Mouse (Mus musculus) lung, embryonic 16.5 days (tissue): ENCODE results near the gene Acvr2b. TPM values are rescaled to one million over a fixed set of nuclear protein-coding genes. Genes with fewer than 3 reads are reported as not detected.

ENCODE experiments used
- ATAC-seq: fragments of 200-750 bp; cut with Nextera tagmentation; 2 replicates; pipeline ENCODE4 v1.8.0; 2017; ENCODE audit warnings: low read depth, mild to moderate bottlenecking, moderate library complexity
- H3K27ac ChIP-seq: fragments of 300-500 bp; sonication (generic); 2 replicates; pipeline ENCODE4 v1.5.1; 2014; ENCODE audit warnings: mild to moderate bottlenecking, control low read depth, low read length
- H3K27me3 ChIP-seq: fragments of 300-500 bp; sonication (generic); 2 replicates; pipeline ENCODE4 v1.6.1; 2014; ENCODE audit warnings: low read depth, low read length, mixed read lengths; ENCODE audit not compliant: control insufficient read depth, insufficient read depth
- H3K36me3 ChIP-seq: fragments of 300-500 bp; sonication (generic); 2 replicates; pipeline ENCODE4 v1.6.1; 2014; ENCODE audit warnings: low read length; ENCODE audit not compliant: control insufficient read depth, insufficient read depth
- H3K4me1 ChIP-seq: fragments of 300-500 bp; sonication (generic); replicated peaks from 2 replicates; pipeline ENCODE4 v1.6.1; 2014; ENCODE audit warnings: low read length, mixed read lengths; ENCODE audit not compliant: control insufficient read depth, insufficient read depth
- H3K4me2 ChIP-seq: fragments of 300-500 bp; sonication (generic); 2 replicates; pipeline ENCODE4 v1.6.1; 2014; ENCODE audit warnings: low read depth, low read length, control low read depth
- H3K4me3 ChIP-seq: fragments of 300-500 bp; sonication (generic); 2 replicates; pipeline ENCODE4 v1.5.1; 2014; ENCODE audit warnings: mild to moderate bottlenecking, low read length, control low read depth
- H3K9ac ChIP-seq: fragments of 300-500 bp; sonication (generic); 2 replicates; pipeline ENCODE4 v1.6.1; 2014; ENCODE audit warnings: low read length, control low read depth
- H3K9me3 ChIP-seq: fragments of 300-500 bp; sonication (generic); 2 replicates; pipeline ENCODE4 v1.6.1; 2016; ENCODE audit warnings: low read length; ENCODE audit not compliant: control insufficient read depth
- WGBS: fragments of 180-500 bp; shearing (Covaris S2); extraction: QIAGEN DNeasy Blood & Tissue Kit; methylation state at CpG from one replicate; pipeline ENCODE4 v1.1.7; 2014; 5-methylcytosine and 5-hydroxymethylcytosine counted together
- polyA plus RNA-seq: library from polyadenylated mRNA; unstranded; fragments of >200 nt; fragmentation: Nextera tagmentation; extraction: Ambion mirVana; gene quantifications from 2 replicates; pipeline ENCODE4 v1.2.1, GENCODE M21; 2015

Gene Acvr2b
- polyA plus RNA-seq, 1 experiment from 2014 or later = 10.8 TPM

DNA sequence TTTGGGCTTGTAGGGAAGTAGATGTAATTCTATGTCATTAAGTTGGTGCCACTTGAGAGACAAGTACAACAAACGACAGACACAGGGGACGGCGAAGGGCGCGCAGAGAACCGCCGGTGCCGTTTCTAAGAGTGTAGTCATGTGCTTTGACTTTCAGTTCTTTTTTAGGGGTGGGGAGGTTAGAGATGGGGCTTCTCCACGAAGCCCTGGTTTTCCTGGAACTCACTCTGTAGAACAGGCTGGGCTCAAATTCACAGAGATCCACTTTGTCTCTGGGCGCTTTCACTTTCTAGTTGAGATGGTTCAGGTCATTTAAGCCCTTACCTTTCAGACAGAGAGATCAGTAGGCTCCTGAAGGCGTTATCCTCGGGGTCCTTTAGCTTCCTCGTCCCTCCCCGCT, 54.0 kb downstream of the Acvr2b start:
- H3K27ac ChIP-seq = no peak overlapping the region
- H3K27me3 ChIP-seq = no peaks in the 10 kb centered on the region
- WGBS = 84% methylated on average over 14 of the region's 14 CpGs
- H3K9ac ChIP-seq = no peak overlapping the region
- ATAC-seq = no peak
- no peaks in the 10 kb centered on the region for H3K9me3 ChIP-seq
- H3K4me2 ChIP-seq = no peak overlapping the region
- peaks cover 21% of the 10 kb centered on the region for H3K36me3 ChIP-seq
- H3K4me3 ChIP-seq = no peak overlapping the region
- H3K4me1 ChIP-seq = no peaks in the 10 kb centered on the region

- H3K4me2 ChIP-seq = no peak overlapping the region
- ATAC-seq = no peak
- no peaks in the 10 kb centered on the region for H3K4me1 ChIP-seq
- no peaks in the 10 kb centered on the region for H3K27me3 ChIP-seq
- H3K36me3 ChIP-seq = peaks cover 16% of the 10 kb centered on the region
- H3K27ac ChIP-seq = no peak overlapping the region
- WGBS = 71% methylated on average over 14 of the region's 14 CpGs
- H3K9ac ChIP-seq = no peak overlapping the region
- H3K9me3 ChIP-seq = no peaks in the 10 kb centered on the region
- no peak overlapping the region for H3K4me3 ChIP-seq
Observed at GRCm38 (mm10) chr9:119457122-119457521, 55.2 kb downstream of the Acvr2b start.

DNA sequence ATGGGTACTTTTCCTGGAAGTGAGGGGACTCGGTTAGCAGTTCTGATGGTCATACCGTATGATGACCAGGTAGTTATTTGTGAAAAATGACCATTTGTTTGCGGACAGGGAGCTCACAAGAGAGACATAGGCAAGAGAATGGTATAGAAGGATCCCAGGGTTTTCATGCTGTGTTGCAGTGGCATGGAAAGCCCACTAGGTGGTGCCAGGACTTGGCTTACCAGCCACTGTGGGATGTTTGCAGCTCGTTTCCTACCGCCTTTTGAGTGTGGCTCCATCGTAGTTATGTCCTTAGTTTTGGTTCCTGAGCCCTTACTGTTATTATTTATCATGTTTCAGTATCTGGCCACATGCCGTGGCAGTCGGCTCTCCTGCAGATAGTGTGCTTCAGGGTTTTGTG, 58.5 kb downstream of the Acvr2b start:
- no peaks in the 10 kb centered on the region for H3K9me3 ChIP-seq
- no peaks in the 10 kb centered on the region for H3K27me3 ChIP-seq
- peak; percentile 43 for ATAC-seq
- 39% methylated on average over 8 of the region's 8 CpGs for WGBS
- no peak overlapping the region for H3K9ac ChIP-seq
- H3K4me1 ChIP-seq = no peaks in the 10 kb centered on the region
- H3K4me3 ChIP-seq = no peak overlapping the region
- no peak overlapping the region for H3K27ac ChIP-seq
- H3K4me2 ChIP-seq = no peak overlapping the region
- H3K36me3 ChIP-seq = peaks cover 26% of the 10 kb centered on the region

DNA sequence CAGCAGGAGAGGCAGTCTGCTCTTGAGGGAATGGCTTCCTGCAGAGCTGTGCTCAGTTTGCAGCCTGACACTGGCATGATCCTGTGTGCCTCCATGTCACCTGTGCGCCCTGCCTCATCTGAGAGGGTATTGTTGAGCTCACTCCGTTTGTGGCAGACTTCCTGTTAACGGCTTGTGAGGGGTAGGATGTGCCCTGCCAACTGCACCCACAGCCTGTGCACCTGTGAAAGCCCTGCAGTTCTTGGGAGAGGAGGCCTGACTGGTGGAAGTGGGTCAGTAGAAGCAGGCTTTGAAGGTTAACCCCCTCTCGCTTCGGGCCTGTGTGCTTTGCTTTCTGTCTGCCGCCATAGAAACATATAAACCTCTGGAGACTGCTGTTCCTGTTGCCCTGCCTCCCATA, 63.1 kb downstream of the Acvr2b start:
- H3K27ac ChIP-seq = no peak overlapping the region
- no peak overlapping the region for H3K4me2 ChIP-seq
- H3K36me3 ChIP-seq = peaks cover 26% of the 10 kb centered on the region
- H3K4me1 ChIP-seq = no peaks in the 10 kb centered on the region
- H3K9ac ChIP-seq = no peak overlapping the region
- ATAC-seq = no peak
- no peaks in the 10 kb centered on the region for H3K27me3 ChIP-seq
- 84% methylated on average over 6 of the region's 6 CpGs for WGBS
- H3K9me3 ChIP-seq = no peaks in the 10 kb centered on the region
- no peak overlapping the region for H3K4me3 ChIP-seq

GRCm38 (mm10) chr9:119465595-119465994, 63.7 kb downstream of the Acvr2b start:
- WGBS = 68% methylated on average over 7 of the region's 7 CpGs
- Histone ChIP-seq H3K9me3 (no peaks in the 10 kb centered on the region), H3K4me2 (no peak overlapping the region), H3K27ac (no peak overlapping the region), H3K4me3 (no peak overlapping the region), H3K27me3 (no peaks in the 10 kb centered on the region), H3K9ac (no peak overlapping the region), H3K36me3 (peaks cover 26% of the 10 kb centered on the region), H3K4me1 (no peaks in the 10 kb centered on the region)
- peak; percentile 72 for ATAC-seq

DNA sequence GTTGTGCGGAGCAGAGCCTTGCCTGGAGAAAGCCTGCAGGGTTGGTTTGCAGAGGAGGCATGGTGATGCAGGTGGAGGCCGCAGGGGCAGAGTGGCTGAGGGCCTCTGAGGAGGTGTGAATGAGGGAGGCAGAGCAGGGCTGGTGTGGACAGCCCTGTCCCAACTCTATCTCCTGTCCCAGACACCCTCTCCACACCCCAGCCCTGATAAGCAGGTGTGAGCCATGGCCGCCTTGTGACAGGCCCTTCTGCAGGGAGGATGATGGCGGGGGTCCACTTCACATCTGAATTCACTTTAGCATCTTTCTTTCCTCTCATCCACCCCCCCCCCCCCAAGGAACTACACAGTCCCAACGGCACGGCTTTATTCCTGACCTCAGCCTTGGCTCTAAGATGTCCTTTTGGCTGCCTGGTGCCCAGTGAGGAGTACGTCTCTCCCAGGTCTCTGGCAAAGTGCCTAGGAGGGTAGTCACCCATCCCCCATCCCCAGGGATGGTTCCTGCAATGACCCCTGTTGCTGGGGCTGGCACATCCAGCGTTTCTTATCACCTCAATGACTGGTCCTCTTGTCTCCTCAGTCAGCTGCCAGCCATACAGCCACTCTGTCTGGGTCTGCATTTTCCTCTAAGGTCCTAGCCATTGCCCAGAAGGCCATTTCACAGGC, 67.9 kb downstream of the Acvr2b start:
- Histone ChIP-seq H3K9ac (no peak overlapping the region), H3K4me3 (no peak overlapping the region), H3K4me1 (no peaks in the 10 kb centered on the region), H3K36me3 (peaks cover 11% of the 10 kb centered on the region), H3K27me3 (no peaks in the 10 kb centered on the region), H3K4me2 (no peak overlapping the region), H3K27ac (no peak overlapping the region), H3K9me3 (no peaks in the 10 kb centered on the region)
- ATAC-seq = no peak
- WGBS = 58% methylated on average over 8 of the region's 8 CpGs

GRCm38 (mm10) chr9:119472412-119472918, 70.5 kb downstream of the Acvr2b start:
- H3K4me3 ChIP-seq = no peak overlapping the region
- WGBS = 35% methylated on average over 11 of the region's 11 CpGs
- no peak overlapping the region for H3K27ac ChIP-seq
- no peak overlapping the region for H3K4me2 ChIP-seq
- no peaks in the 10 kb centered on the region for H3K9me3 ChIP-seq
- H3K36me3 ChIP-seq = peaks cover 2% of the 10 kb centered on the region; the same call in 1 of the 2 replicates
- no peak for ATAC-seq
- H3K27me3 ChIP-seq = no peaks in the 10 kb centered on the region
- H3K4me1 ChIP-seq = no peaks in the 10 kb centered on the region
- no peak overlapping the region for H3K9ac ChIP-seq

DNA sequence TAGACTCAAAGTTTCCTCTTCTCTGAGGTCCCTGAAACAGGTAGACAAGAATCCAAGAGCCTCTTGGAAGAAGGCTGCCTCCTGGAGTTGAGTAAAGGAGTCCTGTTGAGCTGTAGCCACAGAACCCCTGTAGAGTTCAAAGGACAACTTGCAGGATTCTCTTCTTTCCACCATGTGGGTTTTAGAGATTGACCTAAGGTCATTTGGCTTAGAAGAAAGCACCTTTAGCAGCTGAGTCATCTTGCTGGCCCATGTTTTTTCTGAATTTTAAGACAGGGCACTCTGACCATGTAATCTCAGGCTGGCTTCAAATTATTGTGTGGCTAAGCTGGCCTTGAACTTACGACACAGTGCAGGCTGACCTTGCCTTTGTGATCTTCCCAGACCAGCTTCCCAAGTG, 71.1 kb downstream of the Acvr2b start:
- Histone ChIP-seq H3K9me3 (no peaks in the 10 kb centered on the region), H3K4me3 (no peak overlapping the region), H3K9ac (no peak overlapping the region), H3K36me3 (0 out of 2 replicates have a peak, but pooled peaks cover 2% of the 10 kb centered on the region), H3K4me1 (no peaks in the 10 kb centered on the region; the same call in 1 of the 2 replicates), H3K4me2 (no peak overlapping the region), H3K27ac (no peak overlapping the region), H3K27me3 (no peaks in the 10 kb centered on the region)
- WGBS = 88% methylated on average over 1 of the region's 1 CpGs
- no peak for ATAC-seq

DNA sequence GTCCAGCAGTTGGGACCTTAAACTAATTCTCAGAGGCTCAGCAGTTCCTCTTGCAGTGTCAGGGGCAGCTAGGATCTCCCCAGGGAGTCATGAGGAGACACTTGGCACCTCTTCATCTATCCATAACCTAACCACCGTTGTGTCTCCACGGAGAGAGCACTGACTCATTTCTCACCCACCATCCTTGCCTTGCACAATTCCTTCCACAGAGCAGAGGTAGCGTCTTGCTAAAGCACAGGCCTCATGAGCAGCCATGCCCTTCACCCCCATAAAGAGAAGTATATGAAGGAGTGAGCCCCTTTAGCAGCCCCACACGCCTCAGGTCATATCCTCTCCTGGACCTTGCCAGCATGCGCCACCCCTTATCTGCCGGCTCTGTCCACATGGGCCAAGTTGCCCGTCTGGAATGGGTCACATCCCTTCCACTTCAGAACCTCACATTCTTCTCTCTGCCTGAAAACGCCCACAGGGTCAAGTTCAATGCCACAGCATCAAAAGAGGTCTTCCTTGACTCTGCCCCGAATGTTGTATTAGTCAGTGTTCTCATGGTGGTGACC, 71.8 kb downstream of the Acvr2b start:
- H3K27me3 ChIP-seq = no peaks in the 10 kb centered on the region
- H3K9me3 ChIP-seq = no peaks in the 10 kb centered on the region
- H3K9ac ChIP-seq = no peak overlapping the region
- WGBS = 55% methylated on average over 9 of the region's 9 CpGs
- no peak for ATAC-seq
- no peak overlapping the region for H3K4me3 ChIP-seq
- H3K4me1 ChIP-seq = no peaks in the 10 kb centered on the region; the same call in 1 of the 2 replicates
- no peak overlapping the region for H3K4me2 ChIP-seq
- no peak overlapping the region for H3K27ac ChIP-seq
- no peaks in the 10 kb centered on the region for H3K36me3 ChIP-seq
